Mouse (Mus musculus) urinary bladder, postnatal 36 days (tissue): Measurements from ENCODE around the gene Catsperz.

Experiments used
- DNase-seq, 2 experiments: peaks; one replicate each; pipeline ENCODE4 v3.0.0; 2022; ENCODE audit warnings: low spot score in 2 of 2, mixed read lengths in 1 of 2

The Catsperz gene

DNA sequence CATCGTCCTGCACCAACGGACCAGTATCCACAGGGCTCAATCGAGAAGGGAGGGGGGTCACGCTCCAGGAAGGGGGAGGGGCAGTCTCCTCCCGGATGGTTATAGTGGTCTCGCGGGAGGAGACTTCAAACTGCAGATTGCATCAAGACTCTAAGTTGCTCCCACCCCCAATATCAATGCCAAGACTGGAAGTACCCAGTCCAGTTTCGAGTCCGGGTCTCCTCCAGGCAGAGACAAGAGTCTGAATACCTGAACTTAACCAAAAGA lies at the start of gene Catsperz:
Gene Catsperz (minus strand): TSS at position 74 of the 267 bp plus-strand sequence.
- DNase-seq: no peak

- DNase-seq: peak; percentile 78 to 83
Observed at GRCm38 (mm10) chr19:6974211-6975205, 49.3 kb upstream of the Catsperz start, which contains the start of gene Ppp1r14b. Gene Ppp1r14b, plus strand, starts transcription at chr19:6974968.

GRCm38 (mm10) chr19:6973581-6974190 lies 48.5 kb upstream of the Catsperz start:
- no peak for DNase-seq

DNA sequence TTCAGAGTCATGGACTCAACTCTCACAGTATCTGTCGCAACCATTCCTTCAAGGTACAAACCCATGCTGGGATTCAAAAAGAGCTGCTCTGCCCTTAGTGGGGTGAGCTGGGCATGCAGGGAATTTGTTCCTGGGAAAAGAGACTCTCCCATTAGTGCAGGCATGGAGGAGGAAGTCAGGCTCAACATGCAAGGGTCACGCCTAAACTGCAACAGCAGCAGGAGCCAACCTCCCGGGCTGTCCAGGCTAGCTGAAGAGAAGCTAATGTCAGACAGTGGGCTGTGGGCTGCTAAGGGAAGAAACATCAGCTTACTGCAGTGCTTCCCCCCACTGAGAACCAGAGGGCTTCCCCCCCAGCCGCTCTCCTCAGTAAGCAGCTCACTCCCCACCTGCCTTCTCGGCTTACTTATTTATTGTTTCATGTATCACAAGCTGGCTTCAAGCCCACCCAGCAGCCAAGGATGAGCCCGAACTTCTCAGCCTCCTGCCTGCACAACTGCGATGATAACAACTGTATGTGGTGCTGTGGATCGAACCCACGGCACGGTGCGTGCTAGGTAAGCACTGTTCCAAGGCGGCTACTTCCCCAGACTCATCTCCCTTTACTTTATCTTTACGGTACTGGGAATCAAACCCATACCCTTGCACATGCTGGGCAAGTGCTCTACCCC lies 47.2 kb upstream of the Catsperz start:
- no peak for DNase-seq

GRCm38 (mm10) chr19:6971644-6972043 lies 46.5 kb upstream of the Catsperz start:
- no peak for DNase-seq

DNA sequence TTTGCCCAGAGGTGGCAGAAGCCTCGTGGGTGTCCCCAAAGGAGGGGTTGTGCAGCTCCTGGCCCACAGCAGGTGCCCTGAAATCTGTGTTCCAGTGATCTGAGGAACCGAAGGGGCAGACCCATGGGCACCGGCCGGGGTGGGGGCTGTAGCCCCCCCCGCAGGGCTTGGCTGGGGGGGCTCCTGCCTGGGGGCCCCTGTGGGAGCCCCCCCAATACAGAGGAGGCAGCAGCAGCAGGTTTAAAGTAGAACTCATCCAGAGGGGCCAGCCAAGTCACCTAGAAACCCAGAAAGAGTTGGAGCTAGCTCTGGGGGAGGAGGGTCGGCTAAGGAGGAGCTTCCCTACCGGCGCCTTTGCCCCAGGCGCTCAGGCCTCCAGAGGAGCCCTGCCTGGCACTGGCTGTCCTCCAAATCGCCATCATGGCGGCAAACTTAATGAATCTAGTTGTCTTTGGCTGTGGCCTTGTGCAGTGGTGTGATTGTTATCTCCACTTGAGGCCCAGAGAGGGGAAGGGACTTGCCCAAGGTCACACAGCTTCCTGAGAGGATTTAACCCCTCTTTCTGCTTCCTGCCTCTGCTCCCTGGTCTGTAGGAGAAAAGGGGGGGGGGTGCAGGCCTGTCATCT lies 45.4 kb upstream of the Catsperz start:
- DNase-seq: no peak

- DNase-seq: peak; percentile 64 to 75
Observed at GRCm38 (mm10) chr19:6969665-6970381, 44.6 kb upstream of the Catsperz start.

- DNase-seq: peak in 1 of 2 experiments; percentile 29
Observed at GRCm38 (mm10) chr19:6969291-6969664, 44.1 kb upstream of the Catsperz start.

DNA sequence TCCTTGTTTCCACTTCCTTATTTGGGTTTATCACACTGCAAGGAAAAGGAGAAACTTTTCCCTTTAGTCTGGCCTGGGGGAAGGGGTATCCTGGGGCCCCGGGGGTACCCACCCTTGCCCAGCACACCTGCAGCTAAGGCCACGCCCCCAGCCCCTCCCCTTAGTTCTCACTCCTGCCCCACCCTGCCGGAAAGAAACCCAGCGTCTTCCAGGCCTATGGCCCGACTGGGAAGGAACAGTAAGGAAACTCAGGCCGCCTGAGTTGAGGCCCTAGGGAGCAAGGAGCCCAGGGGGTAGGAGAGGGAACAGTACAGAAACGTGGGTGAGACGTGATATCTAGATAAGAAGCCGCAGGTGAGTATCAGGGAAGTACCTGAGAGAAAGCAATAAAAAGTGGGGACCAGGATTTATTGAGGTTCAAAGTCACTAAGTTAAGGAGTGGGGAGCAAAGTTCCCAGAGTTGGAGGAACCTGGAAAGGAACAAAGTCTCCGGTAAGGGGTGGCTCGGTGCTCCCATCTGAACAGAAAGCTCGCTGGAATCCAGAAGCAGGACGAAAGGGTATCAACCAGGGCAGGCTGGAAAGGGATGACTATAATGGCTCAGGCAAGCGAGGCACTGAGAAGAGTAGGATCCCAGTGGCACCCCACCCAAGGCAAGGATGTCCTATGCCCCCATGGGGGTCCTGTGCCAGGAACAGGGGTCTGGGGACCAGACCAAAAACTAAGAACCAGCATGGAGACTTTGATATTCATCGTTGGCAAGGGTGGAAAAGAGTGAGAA lies 43.5 kb upstream of the Catsperz start:
- DNase-seq: peak in 1 of 2 experiments; percentile 67

- no peak for DNase-seq
Observed at GRCm38 (mm10) chr19:6956461-6956860, 31.3 kb upstream of the Catsperz start.

- no peak for DNase-seq
Observed at GRCm38 (mm10) chr19:6955424-6955823, 30.2 kb upstream of the Catsperz start.

- peak in 1 of 2 experiments; percentile 57 for DNase-seq
Observed at GRCm38 (mm10) chr19:6954046-6954445, 28.9 kb upstream of the Catsperz start.

DNA sequence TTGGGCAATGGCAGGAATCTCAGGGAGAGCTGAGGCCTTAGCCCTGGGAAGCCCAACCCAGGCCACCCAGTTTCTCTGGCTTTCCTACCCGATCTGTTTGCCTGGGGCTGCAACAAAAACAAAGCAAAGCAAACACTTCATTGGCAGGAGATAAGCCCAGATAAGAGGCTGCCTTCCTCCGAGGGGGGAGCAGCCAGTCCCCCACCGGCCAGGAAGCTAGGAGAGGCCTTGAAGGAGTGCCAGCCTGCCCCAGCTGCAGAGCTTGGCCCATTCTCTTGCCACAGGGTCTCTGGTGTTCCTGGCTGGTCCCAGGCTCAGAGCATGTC lies 27.5 kb upstream of the Catsperz start:
- DNase-seq: peak; percentile 61 to 76

DNA sequence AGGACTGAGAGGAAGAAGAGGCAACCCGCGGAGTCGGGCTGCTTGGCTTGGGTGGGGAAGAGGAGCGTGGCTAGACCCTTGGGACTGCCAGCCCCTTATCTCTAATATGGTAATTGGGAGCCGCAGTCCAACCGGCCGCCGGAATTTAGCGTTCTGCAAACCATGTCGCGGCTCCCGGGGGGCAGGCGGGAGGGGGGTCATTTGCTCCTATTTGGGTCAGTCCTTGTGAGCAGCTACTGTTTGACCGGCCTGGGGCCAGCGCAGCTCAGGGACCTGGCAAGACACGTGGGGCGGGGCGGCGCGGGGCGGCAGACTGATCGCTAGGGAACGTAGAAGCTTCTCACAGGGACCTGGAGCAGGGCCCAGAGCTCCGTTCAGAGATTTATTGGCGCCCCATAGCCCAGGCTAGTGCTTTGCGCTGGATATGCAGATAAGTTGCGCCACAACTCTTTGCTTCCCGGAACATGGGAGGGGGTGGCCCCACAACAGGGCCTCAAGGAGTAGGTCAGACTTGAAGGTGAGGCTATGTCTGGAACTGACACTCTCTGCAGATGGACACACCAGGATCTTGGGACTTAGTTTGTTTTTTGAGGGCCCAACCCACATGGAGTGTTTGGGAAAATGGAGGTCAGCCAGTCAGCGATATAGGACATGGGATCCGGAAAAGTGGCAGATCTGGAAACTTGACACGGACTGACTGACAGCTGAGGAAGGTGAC lies 27.0 kb upstream of the Catsperz start:
- DNase-seq: peak; percentile 75 to 87

- DNase-seq: peak; percentile 93 to 97
Observed at GRCm38 (mm10) chr19:6951381-6951968, 26.3 kb upstream of the Catsperz start.

DNA sequence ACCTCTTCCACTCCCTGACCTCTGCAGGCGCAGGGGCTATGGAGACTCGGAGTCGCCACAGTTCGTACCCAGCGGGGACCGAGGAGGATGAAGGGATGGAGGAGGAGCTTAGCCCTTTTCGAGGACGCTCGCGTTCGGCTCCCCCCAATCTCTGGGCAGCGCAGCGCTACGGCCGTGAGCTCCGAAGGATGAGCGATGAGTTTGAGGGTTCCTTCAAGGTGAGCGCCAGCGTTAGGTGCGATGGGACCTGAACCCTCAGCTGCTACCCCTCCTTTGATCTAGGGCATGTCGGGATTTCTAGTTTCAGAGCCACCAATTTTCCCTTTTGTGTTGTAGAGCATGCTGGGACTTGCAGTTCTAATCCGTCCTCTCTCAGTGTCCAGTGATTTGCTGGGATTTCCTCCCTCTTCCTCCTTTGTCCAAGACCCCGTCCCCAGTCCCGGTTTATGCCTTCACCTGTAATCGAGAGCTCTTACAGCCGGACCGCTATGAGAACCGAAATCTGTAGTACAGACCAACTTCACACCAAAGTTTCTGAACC lies 25.5 kb upstream of the Catsperz start:
- DNase-seq: peak in 1 of 2 experiments; percentile 48

GRCm38 (mm10) chr19:6949951-6950350 lies 24.8 kb upstream of the Catsperz start:
- no peak for DNase-seq

DNA sequence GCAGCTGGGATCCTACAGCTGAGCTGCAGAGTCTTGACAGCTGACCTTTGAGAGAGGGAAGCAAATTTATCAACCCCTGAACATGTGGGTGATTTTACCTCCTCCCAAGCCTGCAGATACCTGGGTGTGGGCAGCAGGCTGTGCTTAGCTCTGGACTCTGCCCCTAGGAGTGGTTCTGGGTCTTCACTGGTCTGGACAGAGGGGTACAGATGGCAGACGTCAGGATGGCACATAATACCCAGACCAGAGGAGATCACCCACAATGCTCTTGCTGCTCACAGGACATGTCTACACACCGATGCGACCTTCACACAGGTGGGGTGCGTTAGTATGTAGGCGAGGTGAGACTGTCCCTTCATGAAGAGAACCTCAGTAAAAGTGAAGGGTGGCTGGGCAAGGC lies 24.4 kb upstream of the Catsperz start:
- no peak for DNase-seq

GRCm38 (mm10) chr19:6948186-6948585 lies 23.0 kb upstream of the Catsperz start:
- DNase-seq: no peak
